Mouse (Mus musculus): Measurements from ENCODE around the gene Il27ra. TPM values are rescaled to one million over a fixed set of nuclear protein-coding genes. Genes with fewer than 3 reads are reported as not detected.

Il27ra gene
- polyA plus RNA-seq, 1 experiment from 2014 or later, result 0.81 TPM

GRCm38 (mm10) chr8:84039050-84039449 is 3.3 kb downstream of the Il27ra start:
- Histone ChIP-seq H3K9me3 (no peaks in the 10 kb centered on the region), H3K4me1 (peaks cover 10% of the 10 kb centered on the region), H3K4me2 (replicated peaks) (no peak overlapping the region), H3K9ac (no peak overlapping the region), H3K4me3 (no peak overlapping the region), H3K36me3 (no peaks in the 10 kb centered on the region), H3K27ac (no peak overlapping the region), H3K27me3 (peaks cover 45% of the 10 kb centered on the region)
- 4% methylated on average over 5 of the region's 5 CpGs for WGBS
- no peak for ATAC-seq (ENCODE audit: insufficient number of reproducible peaks, insufficient read depth, low FRiP score, low TSS enrichment)

GRCm38 (mm10) chr8:84038015-84038414 is 4.4 kb downstream of the Il27ra start:
- Histone ChIP-seq H3K36me3 (no peaks in the 10 kb centered on the region), H3K4me3 (no peak overlapping the region), H3K27me3 (peaks cover 35% of the 10 kb centered on the region), H3K4me2 (replicated peaks) (no peak overlapping the region), H3K9ac (no peak overlapping the region), H3K4me1 (peaks cover 10% of the 10 kb centered on the region), H3K9me3 (no peaks in the 10 kb centered on the region), H3K27ac (no peak overlapping the region)
- ATAC-seq (ENCODE audit: insufficient number of reproducible peaks, insufficient read depth, low FRiP score, low TSS enrichment), result no peak
- WGBS, result 71% methylated on average over 5 of the region's 5 CpGs

- H3K27ac ChIP-seq, result no peak overlapping the region
- no peaks in the 10 kb centered on the region for H3K36me3 ChIP-seq
- ATAC-seq (ENCODE audit: insufficient number of reproducible peaks, insufficient read depth, low FRiP score, low TSS enrichment), result no peak
- H3K4me2 ChIP-seq (replicated peaks), result no peak overlapping the region
- H3K4me1 ChIP-seq, result no peaks in the 10 kb centered on the region
- 80% methylated on average over 4 of the region's 4 CpGs for WGBS
- peaks cover 15% of the 10 kb centered on the region for H3K27me3 ChIP-seq
- H3K4me3 ChIP-seq, result no peak overlapping the region
- H3K9me3 ChIP-seq, result no peaks in the 10 kb centered on the region
- H3K9ac ChIP-seq, result no peak overlapping the region
Observed at GRCm38 (mm10) chr8:84032777-84033176, 9.6 kb downstream of the Il27ra start.

GRCm38 (mm10) chr8:84029272-84029671 is 13.1 kb downstream of the Il27ra start:
- WGBS, result 91% methylated on average over 5 of the region's 5 CpGs
- no peak overlapping the region for H3K27ac ChIP-seq
- H3K4me2 ChIP-seq (replicated peaks), result no peak overlapping the region
- H3K27me3 ChIP-seq, result peaks cover 37% of the 10 kb centered on the region
- H3K4me3 ChIP-seq, result no peak overlapping the region
- ATAC-seq (ENCODE audit: insufficient number of reproducible peaks, insufficient read depth, low FRiP score, low TSS enrichment), result no peak
- 0 out of 2 replicates have a peak, but pooled peaks cover 9% of the 10 kb centered on the region for H3K4me1 ChIP-seq
- H3K9me3 ChIP-seq, result no peaks in the 10 kb centered on the region
- no peaks in the 10 kb centered on the region for H3K36me3 ChIP-seq
- no peak overlapping the region for H3K9ac ChIP-seq

- 13% methylated on average over 10 of the region's 10 CpGs for WGBS
- Histone ChIP-seq H3K27me3 (peaks cover 42% of the 10 kb centered on the region), H3K4me1 (0 out of 2 replicates have a peak, but pooled peaks cover 15% of the 10 kb centered on the region), H3K9me3 (no peaks in the 10 kb centered on the region), H3K9ac (no peak overlapping the region), H3K27ac (no peak overlapping the region), H3K36me3 (no peaks in the 10 kb centered on the region), H3K4me3 (no peak overlapping the region), H3K4me2 (replicated peaks) (no peak overlapping the region)
- ATAC-seq (ENCODE audit: insufficient number of reproducible peaks, insufficient read depth, low FRiP score, low TSS enrichment), result no peak
Observed at GRCm38 (mm10) chr8:84027449-84027848, 14.9 kb downstream of the Il27ra start.

- Histone ChIP-seq H3K9ac (peak overlapping the region; percentile 52), H3K27ac (no peak overlapping the region), H3K4me1 (0 out of 2 replicates have a peak, but pooled peaks cover 19% of the 10 kb centered on the region), H3K36me3 (no peaks in the 10 kb centered on the region), H3K9me3 (no peaks in the 10 kb centered on the region), H3K4me2 (replicated peaks) (peak overlapping the region; percentile 80), H3K27me3 (peaks cover 55% of the 10 kb centered on the region), H3K4me3 (peak overlapping the region; percentile 48)
- WGBS, result under 1% methylated on average over 41 of the region's 41 CpGs
- peak; percentile 78 for ATAC-seq (ENCODE audit: insufficient number of reproducible peaks, insufficient read depth, low FRiP score, low TSS enrichment)
Observed at GRCm38 (mm10) chr8:84025863-84026262, 16.5 kb downstream of the Il27ra start.

- H3K36me3 ChIP-seq, result no peaks in the 10 kb centered on the region
- ATAC-seq (ENCODE audit: insufficient number of reproducible peaks, insufficient read depth, low FRiP score, low TSS enrichment), result no peak
- H3K4me3 ChIP-seq, result no peak overlapping the region
- 12% methylated on average over 10 of the region's 10 CpGs for WGBS
- H3K9ac ChIP-seq, result no peak overlapping the region
- no peaks in the 10 kb centered on the region for H3K9me3 ChIP-seq
- H3K27ac ChIP-seq, result no peak overlapping the region
- 0 out of 2 replicates have a peak, but pooled peaks cover 19% of the 10 kb centered on the region for H3K4me1 ChIP-seq
- H3K4me2 ChIP-seq (replicated peaks), result no peak overlapping the region
- peaks cover 66% of the 10 kb centered on the region for H3K27me3 ChIP-seq
Observed at GRCm38 (mm10) chr8:84024171-84024570, 18.2 kb downstream of the Il27ra start.

- Histone ChIP-seq H3K27ac (no peak overlapping the region), H3K27me3 (peaks cover 65% of the 10 kb centered on the region), H3K4me3 (no peak overlapping the region), H3K4me2 (replicated peaks) (no peak overlapping the region), H3K9ac (no peak overlapping the region), H3K36me3 (no peaks in the 10 kb centered on the region), H3K4me1 (0 out of 2 replicates have a peak, but pooled peaks cover 19% of the 10 kb centered on the region), H3K9me3 (no peaks in the 10 kb centered on the region)
- 57% methylated on average over 1 of the region's 1 CpGs for WGBS
- no peak for ATAC-seq (ENCODE audit: insufficient number of reproducible peaks, insufficient read depth, low FRiP score, low TSS enrichment)
Observed at GRCm38 (mm10) chr8:84023631-84024030, 18.8 kb downstream of the Il27ra start.

- H3K36me3 ChIP-seq, result no peaks in the 10 kb centered on the region
- no peak overlapping the region for H3K9ac ChIP-seq
- H3K27ac ChIP-seq, result no peak overlapping the region
- H3K27me3 ChIP-seq, result peaks cover 63% of the 10 kb centered on the region
- 0 out of 2 replicates have a peak, but pooled peaks cover 19% of the 10 kb centered on the region for H3K4me1 ChIP-seq
- no peak overlapping the region for H3K4me3 ChIP-seq
- ATAC-seq (ENCODE audit: insufficient number of reproducible peaks, insufficient read depth, low FRiP score, low TSS enrichment), result no peak
- no peak overlapping the region for H3K4me2 ChIP-seq (replicated peaks)
- no peaks in the 10 kb centered on the region for H3K9me3 ChIP-seq
- WGBS, result 27% methylated on average over 5 of the region's 5 CpGs
Observed at GRCm38 (mm10) chr8:84023085-84023484, 19.3 kb downstream of the Il27ra start.

GRCm38 (mm10) chr8:84021569-84021968 is 20.8 kb downstream of the Il27ra start:
- Histone ChIP-seq H3K4me1 (0 out of 2 replicates have a peak, but pooled peaks cover 19% of the 10 kb centered on the region), H3K9ac (no peak overlapping the region), H3K27me3 (peaks cover 48% of the 10 kb centered on the region), H3K4me2 (replicated peaks) (no peak overlapping the region), H3K4me3 (no peak overlapping the region), H3K36me3 (no peaks in the 10 kb centered on the region), H3K27ac (no peak overlapping the region), H3K9me3 (no peaks in the 10 kb centered on the region)
- ATAC-seq (ENCODE audit: insufficient number of reproducible peaks, insufficient read depth, low FRiP score, low TSS enrichment), result no peak
- 52% methylated on average over 12 of the region's 12 CpGs for WGBS

- Histone ChIP-seq H3K36me3 (no peaks in the 10 kb centered on the region), H3K9me3 (0 out of 2 replicates have a peak, but pooled peaks cover 2% of the 10 kb centered on the region), H3K9ac (peak within 1 kb of the TSS; percentile 25; the same call in 1 of the 2 replicates), H3K27ac (no peak within 1 kb of the TSS), H3K4me3 (no peak within 1 kb of the TSS), H3K4me2 (replicated peaks) (no peak within 1 kb of the TSS), H3K27me3 (peaks cover 43% of the 10 kb centered on the region), H3K4me1 (0 out of 2 replicates have a peak, but pooled peaks cover 17% of the 10 kb centered on the region)
- ATAC-seq (ENCODE audit: insufficient number of reproducible peaks, insufficient read depth, low FRiP score, low TSS enrichment), result no peak
- 10% methylated on average over 18 of the region's 18 CpGs for WGBS
Observed at GRCm38 (mm10) chr8:84021096-84021495, 21.3 kb downstream of the Il27ra start, which contains the start of gene Palm3. Gene Palm3 (plus strand): TSS chr8:84021471.

GRCm38 (mm10) chr8:84019738-84020137 is 22.7 kb downstream of the Il27ra start:
- Histone ChIP-seq H3K9ac (no peak overlapping the region), H3K9me3 (0 out of 2 replicates have a peak, but pooled peaks cover 4% of the 10 kb centered on the region), H3K4me3 (no peak overlapping the region), H3K36me3 (no peaks in the 10 kb centered on the region), H3K27me3 (peaks cover 32% of the 10 kb centered on the region), H3K27ac (0 out of 2 replicates have a peak overlapping the region, but pooled peaks have one; percentile 6), H3K4me1 (0 out of 2 replicates have a peak, but pooled peaks cover 10% of the 10 kb centered on the region), H3K4me2 (replicated peaks) (no peak overlapping the region)
- WGBS, result 84% methylated on average over 9 of the region's 9 CpGs
- no peak for ATAC-seq (ENCODE audit: insufficient number of reproducible peaks, insufficient read depth, low FRiP score, low TSS enrichment)
